Mouse (Mus musculus): ENCODE measurements around the gene Wdr43. TPM values are rescaled to one million over a fixed set of nuclear protein-coding genes. Genes with fewer than 3 reads are reported as not detected.

The Wdr43 gene
- polyA plus RNA-seq, 1 experiment from 2014 or later, result 57.4 TPM

- 54% methylated on average over 5 of the region's 5 CpGs for WGBS
- no peaks in the 10 kb centered on the region for H3K36me3 ChIP-seq
These were observed 77.6 kb downstream of the Wdr43 start for GRCm38 (mm10) chr17:71693313-71693712.

GRCm38 (mm10) chr17:71693780-71694179 lies 78.1 kb downstream of the Wdr43 start:
- no peaks in the 10 kb centered on the region for H3K9me3 ChIP-seq
- no peak overlapping the region for H3K4me2 ChIP-seq (replicated peaks)
- no peak overlapping the region for H3K4me3 ChIP-seq
- peaks cover 7% of the 10 kb centered on the region for H3K4me1 ChIP-seq
- H3K36me3 ChIP-seq, result no peaks in the 10 kb centered on the region
- 54% methylated on average over 8 of the region's 8 CpGs for WGBS
- no peak overlapping the region for H3K27ac ChIP-seq (replicated peaks)
- no peak for ATAC-seq (replicated peaks)
- no peaks in the 10 kb centered on the region for H3K27me3 ChIP-seq
- H3K9ac ChIP-seq (replicated peaks), result no peak overlapping the region

More at GRCm38 (mm10) chr17:71693313-71693712, 77.6 kb downstream of the Wdr43 start:
- no peaks in the 10 kb centered on the region for H3K27me3 ChIP-seq
- no peak overlapping the region for H3K4me3 ChIP-seq
- H3K9me3 ChIP-seq, result no peaks in the 10 kb centered on the region
- H3K9ac ChIP-seq (replicated peaks), result no peak overlapping the region
- no peak overlapping the region for H3K27ac ChIP-seq (replicated peaks)
- H3K4me1 ChIP-seq, result peaks cover 7% of the 10 kb centered on the region
- no peak for ATAC-seq (replicated peaks)
- H3K4me2 ChIP-seq (replicated peaks), result no peak overlapping the region

DNA sequence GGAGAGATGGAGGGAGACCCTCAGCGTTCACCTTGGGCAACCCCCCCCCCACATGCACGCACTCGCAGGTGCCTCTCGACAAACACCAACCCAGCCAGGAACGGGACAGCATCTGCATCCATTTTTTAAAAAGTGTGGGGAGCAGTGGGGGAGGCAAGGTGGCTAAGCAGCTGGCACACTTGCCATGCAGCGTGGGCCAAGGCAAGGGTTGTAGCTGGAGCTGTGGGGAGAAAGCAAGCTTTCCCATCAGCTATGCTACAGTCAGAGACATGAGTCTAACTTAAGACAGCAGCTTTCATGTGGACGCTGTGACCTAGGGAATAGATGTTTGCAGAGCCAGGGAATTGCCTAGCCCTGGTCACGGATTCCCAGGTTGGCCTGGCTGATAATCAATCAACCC lies 79.5 kb downstream of the Wdr43 start:
- no peak overlapping the region for H3K4me3 ChIP-seq
- H3K9ac ChIP-seq (replicated peaks), result no peak overlapping the region
- H3K27ac ChIP-seq (replicated peaks), result no peak overlapping the region
- H3K36me3 ChIP-seq, result no peaks in the 10 kb centered on the region
- no peak for ATAC-seq (replicated peaks)
- H3K27me3 ChIP-seq, result no peaks in the 10 kb centered on the region
- H3K4me2 ChIP-seq (replicated peaks), result no peak overlapping the region
- 95% methylated on average over 8 of the region's 8 CpGs for WGBS
- H3K9me3 ChIP-seq, result no peaks in the 10 kb centered on the region
- peaks cover 7% of the 10 kb centered on the region for H3K4me1 ChIP-seq

DNA sequence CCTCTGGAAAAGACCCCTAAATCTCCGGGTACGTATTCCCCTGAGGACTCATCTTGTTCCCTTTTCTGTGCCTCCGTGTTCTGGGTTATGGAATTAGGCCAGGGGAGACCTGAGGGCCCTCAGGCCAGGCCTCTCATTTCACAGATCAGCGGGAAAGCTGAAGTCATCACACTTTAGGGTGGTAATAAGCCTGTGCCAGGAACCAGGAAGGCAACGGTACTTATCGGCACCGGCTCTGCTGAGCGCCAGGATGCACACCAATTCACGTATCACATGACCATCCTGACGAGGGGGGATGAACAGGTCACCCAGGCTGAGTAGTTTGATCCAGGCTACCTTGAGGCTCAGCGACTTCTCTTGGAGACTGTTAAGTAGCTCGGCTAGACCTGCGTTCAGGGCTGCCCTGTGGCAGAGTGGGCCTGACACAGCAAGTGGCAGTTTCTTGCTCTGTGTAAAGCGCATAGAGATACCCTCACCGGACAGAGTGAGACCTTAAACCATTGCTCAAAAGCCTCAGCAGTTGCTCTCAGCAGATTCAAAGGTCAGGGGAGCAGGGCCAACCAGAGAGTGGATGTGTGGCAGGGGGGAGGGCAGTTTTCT lies 80.1 kb downstream of the Wdr43 start:
- Histone ChIP-seq H3K9ac (replicated peaks) (no peak overlapping the region), H3K4me1 (peaks cover 7% of the 10 kb centered on the region), H3K4me2 (replicated peaks) (no peak overlapping the region), H3K27me3 (no peaks in the 10 kb centered on the region), H3K4me3 (no peak overlapping the region), H3K9me3 (no peaks in the 10 kb centered on the region), H3K27ac (replicated peaks) (no peak overlapping the region), H3K36me3 (no peaks in the 10 kb centered on the region)
- 84% methylated on average over 15 of the region's 15 CpGs for WGBS
- ATAC-seq (replicated peaks), result no peak

DNA sequence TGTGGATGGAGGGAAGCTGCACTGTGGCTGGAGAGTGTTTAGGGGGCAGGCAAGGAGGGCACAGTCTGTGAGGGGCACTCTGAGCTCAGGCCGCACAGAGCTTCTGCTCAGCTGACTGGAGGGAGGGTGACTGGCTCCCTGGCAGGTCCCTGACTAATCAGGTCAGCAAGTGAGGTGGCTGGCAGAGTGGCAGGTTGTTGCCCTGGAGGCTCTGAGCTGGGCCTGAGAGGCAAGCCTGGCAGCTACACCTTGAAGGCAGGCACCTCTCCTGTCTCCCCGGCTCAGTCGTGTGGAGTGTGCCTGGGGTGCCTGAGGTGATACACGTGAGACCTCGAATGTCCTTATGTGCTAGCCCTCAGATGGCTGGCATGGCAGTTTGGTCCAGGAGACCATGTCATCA lies 80.7 kb downstream of the Wdr43 start:
- H3K4me3 ChIP-seq, result no peak overlapping the region
- no peak overlapping the region for H3K9ac ChIP-seq (replicated peaks)
- 89% methylated on average over 5 of the region's 5 CpGs for WGBS
- H3K4me1 ChIP-seq, result peaks cover 3% of the 10 kb centered on the region
- no peaks in the 10 kb centered on the region for H3K36me3 ChIP-seq
- no peaks in the 10 kb centered on the region for H3K27me3 ChIP-seq
- H3K27ac ChIP-seq (replicated peaks), result no peak overlapping the region
- H3K4me2 ChIP-seq (replicated peaks), result no peak overlapping the region
- H3K9me3 ChIP-seq, result no peaks in the 10 kb centered on the region
- no peak for ATAC-seq (replicated peaks)

DNA sequence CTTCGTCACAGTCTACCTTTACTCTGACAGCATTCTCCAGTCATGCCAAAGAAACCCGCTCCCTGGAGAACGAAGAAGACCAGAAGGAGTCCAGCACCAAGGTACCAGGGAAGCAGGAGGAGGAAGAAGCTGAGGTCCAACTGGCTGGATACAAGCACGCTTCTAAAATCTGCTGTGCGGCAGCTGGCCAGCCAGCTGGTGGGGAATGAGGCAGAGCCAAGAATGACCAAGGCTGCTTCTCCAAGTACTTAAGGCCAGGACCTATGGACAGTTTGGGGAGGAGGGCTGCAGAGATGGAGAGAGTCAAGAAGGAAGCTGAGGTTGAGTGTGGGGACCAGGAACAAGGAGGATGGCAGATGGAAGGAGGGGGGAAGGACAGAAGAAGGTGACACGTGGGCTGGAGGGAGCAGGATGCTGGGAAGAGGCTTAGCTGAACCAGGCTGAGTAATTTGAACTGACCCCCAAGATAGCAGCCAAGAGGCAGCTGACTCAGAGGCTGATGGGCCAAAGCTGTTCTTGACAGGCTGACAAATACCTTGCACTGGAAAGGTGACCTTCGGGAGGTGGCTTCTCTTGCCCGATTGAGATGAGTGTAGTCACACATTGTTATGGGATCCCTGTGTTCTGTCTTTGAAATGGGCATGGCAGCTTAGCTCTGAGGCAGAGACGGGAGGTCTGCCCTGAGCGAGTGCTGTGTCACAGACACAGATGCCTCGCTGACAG lies 82.4 kb downstream of the Wdr43 start:
- H3K9ac ChIP-seq (replicated peaks), result no peak overlapping the region
- H3K9me3 ChIP-seq, result no peaks in the 10 kb centered on the region
- ATAC-seq (replicated peaks), result no peak
- H3K4me1 ChIP-seq, result no peaks in the 10 kb centered on the region
- no peak overlapping the region for H3K4me3 ChIP-seq
- H3K4me2 ChIP-seq (replicated peaks), result no peak overlapping the region
- H3K27me3 ChIP-seq, result no peaks in the 10 kb centered on the region
- WGBS, result 87% methylated on average over 11 of the region's 11 CpGs
- no peak overlapping the region for H3K27ac ChIP-seq (replicated peaks)
- H3K36me3 ChIP-seq, result no peaks in the 10 kb centered on the region

- Histone ChIP-seq H3K4me3 (no peak overlapping the region), H3K4me1 (no peaks in the 10 kb centered on the region), H3K36me3 (no peaks in the 10 kb centered on the region), H3K9me3 (no peaks in the 10 kb centered on the region), H3K4me2 (replicated peaks) (no peak overlapping the region), H3K27me3 (no peaks in the 10 kb centered on the region), H3K27ac (replicated peaks) (no peak overlapping the region), H3K9ac (replicated peaks) (no peak overlapping the region)
- 91% methylated on average over 11 of the region's 11 CpGs for WGBS
- no peak for ATAC-seq (replicated peaks)
These were observed 82.9 kb downstream of the Wdr43 start for GRCm38 (mm10) chr17:71698619-71698956.

DNA sequence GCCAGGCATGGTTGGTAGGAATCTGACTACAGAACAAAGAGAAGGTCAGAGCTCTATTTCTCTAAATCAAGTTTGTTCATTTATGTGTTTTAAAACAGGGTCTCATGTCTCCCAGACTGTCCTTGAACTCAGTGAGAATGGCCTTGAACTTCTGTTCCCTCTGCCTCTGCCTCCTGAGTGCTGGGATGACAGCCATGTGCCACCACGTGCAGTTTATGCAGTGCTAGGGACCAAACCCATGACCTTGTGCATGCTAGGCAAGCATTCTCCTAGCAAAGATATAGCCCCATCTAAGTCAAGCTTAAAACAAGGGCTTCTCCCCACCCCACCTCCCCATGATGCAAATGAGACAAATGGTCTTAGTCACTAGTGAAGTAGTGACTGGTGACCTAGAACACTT lies 89.4 kb downstream of the Wdr43 start:
- no peak overlapping the region for H3K4me2 ChIP-seq (replicated peaks)
- no peaks in the 10 kb centered on the region for H3K36me3 ChIP-seq
- WGBS, result 80% methylated on average over 1 of the region's 1 CpGs
- H3K9me3 ChIP-seq, result no peaks in the 10 kb centered on the region
- no peak overlapping the region for H3K4me3 ChIP-seq
- H3K4me1 ChIP-seq, result no peaks in the 10 kb centered on the region
- ATAC-seq (replicated peaks), result no peak
- H3K27ac ChIP-seq (replicated peaks), result no peak overlapping the region
- no peaks in the 10 kb centered on the region for H3K27me3 ChIP-seq
- no peak overlapping the region for H3K9ac ChIP-seq (replicated peaks)

DNA sequence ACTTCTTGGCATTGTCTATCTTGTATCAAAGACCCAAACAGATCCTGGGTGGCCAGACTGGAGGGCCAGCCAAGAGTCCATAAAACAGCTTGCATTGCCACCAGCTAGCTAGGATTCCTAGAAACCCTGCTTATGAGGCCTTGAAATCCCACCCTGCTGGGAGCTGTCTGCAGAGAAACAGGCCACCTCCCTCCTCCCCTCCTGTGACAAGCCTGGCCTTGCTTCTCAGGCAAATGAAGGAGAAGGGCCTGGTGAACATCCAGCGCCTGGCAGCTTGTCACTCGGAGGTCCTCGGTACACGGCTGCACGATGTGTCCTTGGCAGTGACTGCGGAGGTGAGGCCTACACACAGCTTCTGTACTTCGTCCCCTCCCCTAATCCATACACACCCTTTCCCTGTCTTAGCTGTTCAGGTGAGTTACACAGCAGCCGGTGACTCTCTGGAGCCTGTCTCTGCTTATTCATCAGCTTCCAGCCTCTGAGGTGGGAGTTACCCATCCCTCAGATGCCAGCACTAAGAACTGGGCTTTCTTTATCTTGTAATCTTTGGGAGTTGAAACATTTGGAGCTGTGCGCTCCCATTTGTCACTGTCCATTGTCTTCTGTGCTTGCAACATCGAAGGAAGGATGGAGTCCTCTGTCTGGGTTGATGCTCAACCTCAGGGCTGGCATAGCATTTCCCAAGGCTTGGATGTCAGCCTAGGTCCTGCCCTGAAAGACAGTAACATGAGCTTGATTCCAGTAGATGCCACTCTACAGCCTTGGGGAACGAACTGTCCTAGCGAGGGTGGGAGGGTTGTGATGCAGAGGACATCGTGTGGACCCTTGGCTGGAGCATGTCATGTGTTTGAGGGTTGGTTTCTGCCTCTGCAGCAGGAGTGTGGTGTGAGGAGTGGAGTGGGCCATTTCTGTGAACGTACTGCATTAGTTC lies 90.1 kb downstream of the Wdr43 start:
- H3K4me1 ChIP-seq, result no peaks in the 10 kb centered on the region
- H3K27me3 ChIP-seq, result no peaks in the 10 kb centered on the region
- WGBS, result 90% methylated on average over 14 of the region's 14 CpGs

GRCm38 (mm10) chr17:71707715-71708114 lies 92.0 kb downstream of the Wdr43 start:
- 0 out of 2 replicates have a peak, but pooled peaks have one; percentile 41 for ATAC-seq (replicated peaks)
- Histone ChIP-seq H3K4me2 (replicated peaks) (no peak overlapping the region), H3K27ac (replicated peaks) (no peak overlapping the region), H3K36me3 (no peaks in the 10 kb centered on the region), H3K27me3 (no peaks in the 10 kb centered on the region), H3K9ac (replicated peaks) (no peak overlapping the region), H3K9me3 (no peaks in the 10 kb centered on the region), H3K4me1 (no peaks in the 10 kb centered on the region), H3K4me3 (no peak overlapping the region)
- 36% methylated on average over 4 of the region's 4 CpGs for WGBS

More for the DNA sequence above, 90.1 kb downstream of the Wdr43 start:
- H3K36me3 ChIP-seq, result no peaks in the 10 kb centered on the region
- no peak overlapping the region for H3K4me3 ChIP-seq
- H3K4me2 ChIP-seq (replicated peaks), result no peak overlapping the region
- no peak overlapping the region for H3K27ac ChIP-seq (replicated peaks)
- no peak overlapping the region for H3K9ac ChIP-seq (replicated peaks)
- no peaks in the 10 kb centered on the region for H3K9me3 ChIP-seq
- ATAC-seq (replicated peaks), result no peak
